In genomic region chr7:82949372-82949771, GRCm38 (mm10) we compare ENCODE assay signal across 26 mouse cellular contexts.
DNase-seq lines count a peak whose midpoint lies in the region; ATAC-seq and TF ChIP-seq lines count a peak whose summit lies in the region.
"Had no signal": no experiment of that assay in that cellular context is flagged by ENCODE, and none has a peak within 500 bp of the region (broad histone marks: within the 10 kb centered on the region; RNA-seq: fewer than 3 reads in every experiment).

No protein-coding gene starts in this region.

- no peak overlapping the region for H3K4me3 ChIP-seq in hindbrain, postnatal 0 days (ENCODE audit: low read length)
- H3K4me3 ChIP-seq in hindbrain, embryonic 12.5 days = no peak overlapping the region
- no peak overlapping the region for H3K4me3 ChIP-seq in midbrain, postnatal 0 days (ENCODE audit: low read depth, low read length)
- H3K4me3 ChIP-seq in midbrain, embryonic 14.5 days (replicated peaks; ENCODE audit: low read depth, low read length) = no peak overlapping the region
- H3K4me3 ChIP-seq in neural tube, embryonic 15.5 days (replicated peaks) = no peak overlapping the region
- H3K4me3 ChIP-seq: embryonic facial prominence, embryonic 10.5 days; embryonic facial prominence, embryonic 12.5 days; erythroblast, embryonic 14.5 days; forebrain, embryonic 10.5 days; forebrain, embryonic 12.5 days had no signal

- 75% methylated on average over 6 of the region's 6 CpGs for WGBS in hindbrain, postnatal 0 days
- 83% methylated on average over 6 of the region's 6 CpGs for WGBS in hindbrain, embryonic 12.5 days
- WGBS in midbrain, postnatal 0 days = 75% methylated on average over 6 of the region's 6 CpGs
- WGBS in midbrain, embryonic 14.5 days = 78% methylated on average over 6 of the region's 6 CpGs
- WGBS in neural tube, embryonic 15.5 days = 67% methylated on average over 6 of the region's 6 CpGs

- H3K27ac ChIP-seq in hindbrain, postnatal 0 days = no peak overlapping the region
- H3K27ac ChIP-seq in hindbrain, embryonic 12.5 days = no peak overlapping the region
- no peak overlapping the region for H3K27ac ChIP-seq in midbrain, postnatal 0 days (ENCODE audit: low read depth, low read length)
- H3K27ac ChIP-seq in midbrain, embryonic 14.5 days (replicated peaks; ENCODE audit: low read depth, low read length) = no peak overlapping the region
- no peak overlapping the region for H3K27ac ChIP-seq in neural tube, embryonic 15.5 days (replicated peaks)
- H3K27ac ChIP-seq: embryonic facial prominence, embryonic 10.5 days; embryonic facial prominence, embryonic 12.5 days; forebrain, embryonic 10.5 days; forebrain, embryonic 12.5 days had no signal

- no peaks in the 10 kb centered on the region for H3K36me3 ChIP-seq in hindbrain, postnatal 0 days (ENCODE audit: insufficient read depth, low read length)
- H3K36me3 ChIP-seq in hindbrain, embryonic 12.5 days = no peaks in the 10 kb centered on the region
- no peaks in the 10 kb centered on the region for H3K36me3 ChIP-seq in midbrain, postnatal 0 days (ENCODE audit: insufficient read depth, low read length)
- H3K36me3 ChIP-seq in midbrain, embryonic 14.5 days (ENCODE audit: control insufficient read depth, insufficient read depth, low read length) = no peaks in the 10 kb centered on the region
- no peaks in the 10 kb centered on the region for H3K36me3 ChIP-seq in neural tube, embryonic 15.5 days
- H3K36me3 ChIP-seq: embryonic facial prominence, embryonic 10.5 days; embryonic facial prominence, embryonic 12.5 days; forebrain, embryonic 10.5 days; forebrain, embryonic 12.5 days; G1E had no signal

- no peak overlapping the region for H3K9ac ChIP-seq in hindbrain, postnatal 0 days (replicated peaks; ENCODE audit: low read length)
- H3K9ac ChIP-seq in hindbrain, embryonic 12.5 days = no peak overlapping the region
- H3K9ac ChIP-seq in midbrain, postnatal 0 days (replicated peaks; ENCODE audit: low read length, poor library complexity, severe bottlenecking) = no peak overlapping the region
- no peak overlapping the region for H3K9ac ChIP-seq in midbrain, embryonic 14.5 days (replicated peaks; ENCODE audit: low read length)
- no peak overlapping the region for H3K9ac ChIP-seq in neural tube, embryonic 15.5 days (replicated peaks)
- H3K9ac ChIP-seq: embryonic facial prominence, embryonic 12.5 days; forebrain, embryonic 12.5 days had no signal

- no peaks in the 10 kb centered on the region for H3K9me3 ChIP-seq in hindbrain, postnatal 0 days (ENCODE audit: low read length)
- H3K9me3 ChIP-seq in hindbrain, embryonic 12.5 days (replicated peaks) = no peaks in the 10 kb centered on the region
- H3K9me3 ChIP-seq in midbrain, postnatal 0 days (ENCODE audit: low read length) = no peaks in the 10 kb centered on the region
- no peaks in the 10 kb centered on the region for H3K9me3 ChIP-seq in midbrain, embryonic 14.5 days (ENCODE audit: control insufficient read depth, low read length)
- no peaks in the 10 kb centered on the region for H3K9me3 ChIP-seq in neural tube, embryonic 15.5 days (replicated peaks)
- H3K9me3 ChIP-seq: embryonic facial prominence, embryonic 10.5 days; embryonic facial prominence, embryonic 12.5 days; forebrain, embryonic 10.5 days; forebrain, embryonic 12.5 days; G1E had no signal

- H3K27me3 ChIP-seq in hindbrain, postnatal 0 days (ENCODE audit: insufficient read depth, low read length) = no peaks in the 10 kb centered on the region
- H3K27me3 ChIP-seq in hindbrain, embryonic 12.5 days = no peaks in the 10 kb centered on the region
- no peaks in the 10 kb centered on the region for H3K27me3 ChIP-seq in midbrain, postnatal 0 days (ENCODE audit: insufficient read depth, low read length)
- no peaks in the 10 kb centered on the region for H3K27me3 ChIP-seq in midbrain, embryonic 14.5 days (ENCODE audit: control insufficient read depth, insufficient read depth, low read length)
- H3K27me3 ChIP-seq in neural tube, embryonic 15.5 days (replicated peaks) = no peaks in the 10 kb centered on the region
- H3K27me3 ChIP-seq: CH12.LX; embryonic facial prominence, embryonic 12.5 days; forebrain, embryonic 12.5 days; Patski had no signal

- H3K4me1 ChIP-seq in hindbrain, postnatal 0 days (ENCODE audit: insufficient read depth, low read length) = no peaks in the 10 kb centered on the region
- no peaks in the 10 kb centered on the region for H3K4me1 ChIP-seq in hindbrain, embryonic 12.5 days
- no peaks in the 10 kb centered on the region for H3K4me1 ChIP-seq in midbrain, postnatal 0 days (ENCODE audit: insufficient read depth, low read length)
- no peaks in the 10 kb centered on the region for H3K4me1 ChIP-seq in midbrain, embryonic 14.5 days (ENCODE audit: control insufficient read depth, insufficient read depth, low read length)
- no peaks in the 10 kb centered on the region for H3K4me1 ChIP-seq in neural tube, embryonic 15.5 days
- H3K4me1 ChIP-seq: embryonic facial prominence, embryonic 12.5 days; forebrain, embryonic 10.5 days; forebrain, embryonic 12.5 days had no signal

- no peak for ATAC-seq in hindbrain, postnatal 0 days
- ATAC-seq in hindbrain, embryonic 12.5 days (ENCODE audit: low FRiP score) = no peak
- no peak for ATAC-seq in midbrain, postnatal 0 days (ENCODE audit: low FRiP score)
- no peak for ATAC-seq in midbrain, embryonic 14.5 days (ENCODE audit: low FRiP score, low TSS enrichment)
- ATAC-seq in neural tube, embryonic 15.5 days (ENCODE audit: low FRiP score) = 0 out of 2 replicates have a peak, but pooled peaks have one; percentile 57
- ATAC-seq: activated CD4-positive, CD25-positive, alpha-beta regulatory T cell, adult 4 months; CD4-positive, CD25-positive, alpha-beta regulatory T cell, adult 4 months; forebrain, embryonic 14.5 days; forebrain, embryonic 16.5 days; Patski had no signal

- no peak overlapping the region for H3K4me2 ChIP-seq in hindbrain, postnatal 0 days (ENCODE audit: low read depth, low read length)
- no peak overlapping the region for H3K4me2 ChIP-seq in hindbrain, embryonic 12.5 days (replicated peaks)
- H3K4me2 ChIP-seq in midbrain, postnatal 0 days (ENCODE audit: low read depth, low read length, poor library complexity, severe bottlenecking) = no peak overlapping the region
- H3K4me2 ChIP-seq in midbrain, embryonic 14.5 days (ENCODE audit: low read length) = no peak overlapping the region
- H3K4me2 ChIP-seq in neural tube, embryonic 15.5 days = no peak overlapping the region
- H3K4me2 ChIP-seq: embryonic facial prominence, embryonic 12.5 days; forebrain, embryonic 12.5 days had no signal

- DNase-seq in hindbrain, postnatal 0 days (ENCODE audit: low spot score) = peak; percentile 6
- DNase-seq in midbrain, postnatal 0 days (ENCODE audit: low spot score) = peak; percentile 10
- no peak for DNase-seq in midbrain, embryonic 14.5 days
- DNase-seq in adrenal gland, postnatal 14 days = no peak
- DNase-seq: adrenal gland, adult 8-10 months; adrenal gland, postnatal 25 days; B cell, adult 2 months; cerebellum, adult 11 months; cerebellum, adult 18-20 months; cerebellum, adult 8-10 months; cerebellum, adult 9-11 months; cerebellum, postnatal 25 days had no signal

- TF ChIP-seq CTCF in hindbrain, postnatal 0 days (IDR thresholded peaks at IDR 0.05; ENCODE audit: low read depth) = no peak
- no peak for TF ChIP-seq CTCF in midbrain, postnatal 0 days (IDR thresholded peaks at IDR 0.05)

Comparison
In these comparisons a context has a peak if more than half of its experiments do, and no peak if none do; other contexts are left out.
1. DNase-seq: peak in hindbrain, postnatal 0 days (single experiment) and midbrain, postnatal 0 days (single experiment); none in midbrain, embryonic 14.5 days (single experiment) and adrenal gland, postnatal 14 days (single experiment).